Mouse (Mus musculus): ENCODE data around the gene Ryr1.

GRCm38 (mm10) chr7:28958770-28959169, 166.2 kb downstream of the Ryr1 start:
- TF ChIP-seq CTCF (IDR thresholded peaks at IDR 0.05; ENCODE audit: low read depth) (no peak), EP300 (IDR thresholded peaks at IDR 0.05; ENCODE audit: low read depth) (no peak)
